Mouse (Mus musculus): Measurements from ENCODE around the gene Vpreb2. TPM values are rescaled to one million over a fixed set of nuclear protein-coding genes. Genes with fewer than 3 reads are reported as not detected.
"Not testable (repeated sequence)": the region's sequence is repeated elsewhere in the genome, so short reads cannot be mapped to it uniquely, and the experiment has no call there.

Vpreb2 gene
- total RNA-seq, 2 experiments from 2014 or later: not detected

DNA sequence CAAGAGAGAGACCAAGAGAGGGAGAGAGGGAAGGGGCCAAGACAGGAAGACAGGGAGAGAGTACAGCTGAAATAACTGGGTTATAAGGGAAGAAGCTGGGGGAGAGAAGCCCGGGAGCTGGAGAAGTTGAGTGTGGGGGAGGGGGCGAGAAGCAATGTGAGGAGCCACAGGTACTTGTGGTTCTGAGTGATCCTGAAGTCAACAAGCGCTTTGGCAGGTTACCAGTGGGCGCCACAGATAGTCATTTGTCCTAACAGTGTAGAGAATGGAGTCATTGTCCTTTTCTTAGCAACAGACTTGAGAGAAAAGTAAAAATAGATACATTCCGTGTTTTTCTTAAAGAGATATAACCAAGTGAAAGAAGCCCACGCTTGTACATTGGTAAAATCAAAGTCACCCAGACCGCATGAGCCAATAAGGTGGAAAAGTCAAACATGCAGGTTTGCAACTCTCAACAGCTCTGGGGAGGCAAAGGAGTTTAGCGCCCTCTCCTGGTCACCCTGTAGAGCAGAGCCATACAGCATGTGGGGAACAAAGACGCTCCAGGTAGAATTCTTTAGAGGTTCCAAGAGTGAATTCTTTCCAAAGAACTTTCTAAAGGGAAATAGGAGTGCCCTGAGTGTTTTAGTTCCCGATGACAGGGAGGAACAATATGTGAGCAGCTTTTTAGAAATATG, 6.4 kb downstream of the Vpreb2 start:
- ATAC-seq (replicated peaks; ENCODE audit: poor library complexity, severe bottlenecking): peak; percentile 73

DNA sequence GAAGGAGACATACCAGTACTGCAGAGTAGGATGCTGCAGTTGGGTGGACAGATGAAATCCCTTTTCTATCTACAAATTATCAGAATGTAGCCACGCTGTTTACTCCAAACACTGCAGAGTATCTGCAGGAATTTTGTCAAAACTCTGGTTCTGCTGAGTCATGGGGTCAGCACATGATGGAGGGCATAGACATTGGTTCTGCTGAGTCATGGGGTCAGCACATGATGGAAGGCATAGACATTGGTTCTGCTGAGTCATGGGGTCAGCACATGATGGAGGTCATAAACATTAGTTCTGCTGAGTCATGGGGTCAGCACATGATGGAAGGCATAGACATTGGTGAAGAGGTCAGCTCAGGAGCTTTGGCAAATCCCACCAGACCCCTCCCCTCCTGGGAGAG, 7.5 kb downstream of the Vpreb2 start:
- ATAC-seq (replicated peaks; ENCODE audit: poor library complexity, severe bottlenecking): no peak

DNA sequence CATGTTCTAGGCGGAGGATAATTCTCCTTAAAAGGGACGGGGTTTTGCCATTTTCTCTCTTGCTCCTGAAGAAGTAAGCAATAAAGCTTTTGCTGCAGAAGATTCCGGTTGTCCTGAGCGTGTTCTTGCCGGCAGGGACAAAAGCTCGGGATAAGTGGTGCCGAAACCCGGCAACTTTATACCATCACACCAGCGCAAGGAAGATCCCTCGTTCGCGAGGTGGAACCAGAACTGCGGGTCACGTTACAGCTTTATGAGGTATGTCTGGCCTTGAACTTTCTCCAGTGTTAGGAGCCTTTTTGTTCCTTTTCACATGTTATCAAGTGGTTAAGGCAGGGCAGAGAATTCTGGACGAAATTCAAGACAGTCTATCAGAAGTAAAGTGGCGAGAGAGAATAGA, 12.1 kb downstream of the Vpreb2 start:
- ATAC-seq (replicated peaks; ENCODE audit: poor library complexity, severe bottlenecking): not testable (repeated sequence)

DNA sequence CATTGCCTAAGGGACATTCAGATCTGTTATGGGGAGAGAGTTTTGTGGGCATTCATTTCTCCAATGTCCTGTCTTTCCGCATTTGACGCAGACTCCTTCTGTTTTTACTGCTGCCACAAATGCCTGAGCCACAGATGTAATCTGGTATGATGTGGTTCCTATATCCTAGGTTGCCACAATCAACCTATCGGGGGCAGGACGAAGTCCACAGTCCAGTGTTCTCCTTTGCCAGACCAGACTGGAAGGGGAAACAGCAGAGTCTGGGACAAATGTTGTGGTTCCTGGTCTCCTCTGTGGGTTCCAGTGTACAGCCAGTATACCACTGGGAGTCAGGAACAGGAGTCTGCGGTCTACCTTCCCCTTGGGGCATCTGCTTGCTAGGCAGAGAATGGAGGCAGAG, 19.4 kb downstream of the Vpreb2 start:
- ATAC-seq (replicated peaks; ENCODE audit: poor library complexity, severe bottlenecking): no peak

DNA sequence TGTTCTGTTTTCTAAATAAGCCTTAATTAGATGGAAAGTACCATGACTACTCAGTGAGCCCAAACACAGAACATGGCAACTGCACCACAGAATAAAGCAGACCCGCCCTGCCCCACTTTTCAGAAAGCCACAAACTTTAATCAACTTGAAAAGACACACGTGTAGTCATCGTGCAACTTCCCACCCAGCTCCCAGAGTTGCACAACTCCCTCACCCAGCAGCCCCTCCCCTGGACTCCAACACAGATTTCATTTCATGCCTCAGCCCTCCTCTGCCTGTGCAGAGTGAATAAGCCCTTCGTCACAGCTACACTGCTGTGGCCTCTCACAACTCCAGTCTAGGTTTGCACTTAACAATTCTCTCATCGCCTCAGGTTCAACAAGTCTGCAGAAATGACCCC, 24.4 kb downstream of the Vpreb2 start:
- peak; percentile 90 for ATAC-seq (replicated peaks; ENCODE audit: poor library complexity, severe bottlenecking)

DNA sequence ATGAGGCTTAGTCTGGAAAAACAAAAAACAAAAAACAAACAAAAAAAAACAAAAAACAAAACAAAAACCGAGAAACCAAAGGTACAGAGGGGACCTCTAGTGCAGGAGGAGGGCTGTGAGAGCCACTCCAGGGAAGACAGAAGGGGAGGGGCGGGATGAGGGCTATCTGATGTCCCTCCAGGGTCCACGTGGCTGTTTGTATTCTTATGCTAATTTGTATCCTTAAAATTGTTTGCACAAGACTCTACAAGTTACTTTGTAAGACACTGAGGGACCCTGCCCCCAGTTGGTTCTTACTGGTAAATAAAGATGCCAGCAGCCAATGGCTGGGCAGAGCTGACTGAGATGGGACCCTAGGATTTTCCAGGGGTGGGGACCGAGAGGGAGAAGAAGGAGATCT, 26.9 kb downstream of the Vpreb2 start:
- no peak for ATAC-seq (replicated peaks; ENCODE audit: poor library complexity, severe bottlenecking)

DNA sequence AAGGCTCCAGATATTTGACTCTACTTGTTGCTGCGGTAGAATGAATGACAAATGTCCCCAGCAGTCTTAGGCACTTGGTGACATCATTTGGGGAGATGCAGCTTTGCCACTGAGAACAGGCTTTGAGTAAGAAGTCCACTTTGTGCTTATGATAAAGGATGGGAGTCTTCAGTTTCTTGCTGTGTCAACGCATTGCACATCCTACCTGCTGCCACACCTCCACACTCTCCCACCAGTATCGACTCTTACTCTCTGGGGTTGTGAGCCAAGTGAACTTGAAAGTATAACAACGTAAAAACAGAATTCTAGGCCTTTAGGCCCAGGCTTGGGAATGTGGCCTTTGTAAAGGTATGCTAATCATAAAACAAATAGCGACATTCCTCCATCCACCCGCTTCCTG, 30.9 kb downstream of the Vpreb2 start:
- ATAC-seq (replicated peaks; ENCODE audit: poor library complexity, severe bottlenecking): no peak

DNA sequence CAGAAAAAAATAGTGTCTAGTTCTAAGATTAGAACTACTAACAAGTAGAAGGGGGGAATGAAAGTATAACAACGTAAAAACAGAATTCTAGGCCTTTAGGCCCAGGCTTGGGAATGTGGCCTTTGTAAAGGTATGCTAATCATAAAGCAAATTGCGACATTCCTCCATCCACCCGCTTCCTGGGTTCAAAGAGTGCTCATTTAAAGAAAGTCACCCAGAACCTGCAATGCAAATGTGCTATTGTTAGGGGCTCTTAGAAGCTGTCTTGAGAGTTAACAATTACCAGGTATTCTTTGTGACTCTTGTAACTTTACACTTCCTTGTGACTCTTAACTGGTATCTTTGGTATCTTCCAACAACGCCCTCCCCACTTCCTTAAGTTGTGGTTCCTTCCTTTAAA, 36.3 kb downstream of the Vpreb2 start:
- ATAC-seq (replicated peaks; ENCODE audit: poor library complexity, severe bottlenecking): not testable (repeated sequence)

DNA sequence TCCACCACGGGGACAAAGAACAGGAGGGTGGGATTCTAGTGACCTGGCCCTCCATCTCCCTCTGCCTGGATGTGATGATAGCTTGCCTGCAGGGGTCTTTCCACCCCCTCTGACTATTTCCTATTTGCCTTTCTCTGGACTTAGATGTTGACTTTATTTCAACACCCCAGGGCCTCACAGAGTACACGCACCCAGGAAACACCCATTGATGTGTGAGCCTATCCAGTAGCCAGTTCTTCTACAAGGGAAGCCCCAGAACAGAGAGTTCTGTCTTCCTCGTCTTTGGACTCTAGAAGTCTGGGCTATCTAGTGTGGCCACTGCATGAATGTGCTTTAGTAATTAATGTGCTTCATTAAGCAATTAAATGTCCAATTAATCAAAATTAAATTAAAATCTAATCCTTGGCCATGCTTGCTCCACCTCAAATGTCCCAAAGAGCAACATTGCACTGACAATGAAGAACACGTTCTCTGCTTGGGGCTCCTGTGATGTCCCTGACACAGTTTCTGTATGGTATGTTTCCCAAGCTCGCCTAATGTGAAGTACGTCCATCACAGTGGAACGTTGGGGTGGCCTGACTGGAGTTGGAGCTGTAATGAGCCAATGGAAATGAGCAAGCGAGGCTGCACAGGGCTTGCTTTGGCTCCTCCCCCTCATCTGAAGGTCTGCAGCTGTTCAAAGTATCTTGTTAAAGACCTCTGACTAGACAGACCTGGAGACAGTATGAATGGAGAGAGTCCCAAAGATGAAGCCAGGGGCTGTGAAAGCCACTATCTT, 42.7 kb downstream of the Vpreb2 start:
- no peak for ATAC-seq (replicated peaks; ENCODE audit: poor library complexity, severe bottlenecking)

DNA sequence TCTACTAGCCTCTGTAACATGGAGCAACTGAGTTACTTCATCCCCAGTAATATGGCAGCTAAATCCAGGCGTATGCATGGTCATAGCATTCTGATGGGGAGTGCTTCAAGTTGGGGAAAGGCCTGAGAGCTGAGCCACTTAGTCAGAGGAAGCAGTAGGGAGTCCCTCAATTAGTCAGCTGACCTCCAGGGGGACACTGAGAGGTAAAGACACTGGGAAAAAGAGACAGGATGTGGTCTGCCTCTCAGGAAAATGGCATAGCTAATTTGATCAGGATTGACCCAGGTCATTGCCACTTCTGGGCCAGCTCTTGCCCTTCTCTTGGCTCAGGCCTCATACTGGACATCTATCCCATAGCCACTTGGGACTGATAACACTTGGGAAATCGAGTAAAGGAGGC, 47.1 kb downstream of the Vpreb2 start:
- no peak for ATAC-seq (replicated peaks; ENCODE audit: poor library complexity, severe bottlenecking)

Other genes starting within 250 kb of the Vpreb2 start
- 59.4 and 61.7 TPM in 2 replicates for gene Med15, start 247.5 kb upstream of the Vpreb2 start, total RNA-seq (2014; fragmentation: Nextera tagmentation)
- gene Med15, start 247.5 kb upstream of the Vpreb2 start, total RNA-seq (2017): 21.3 and 23.7 TPM in 2 replicates
- 16.7 and 20.1 TPM in 2 replicates for gene Klhl22, start 220.8 kb upstream of the Vpreb2 start, total RNA-seq (2014; fragmentation: Nextera tagmentation)
- 13.2 and 24.6 TPM in 2 replicates for gene Klhl22, start 220.8 kb upstream of the Vpreb2 start, total RNA-seq (2017)
- gene Scarf2, start 183.1 kb upstream of the Vpreb2 start, total RNA-seq (2014; fragmentation: Nextera tagmentation): 1.1 TPM in 1 of 2 replicates, not detected in the other
- not detected in 2 replicates for gene Scarf2, start 183.1 kb upstream of the Vpreb2 start, total RNA-seq (2017)
- gene B830017H08Rik, start 147.3 kb upstream of the Vpreb2 start, total RNA-seq (2014; fragmentation: Nextera tagmentation): not detected in 2 replicates
- gene B830017H08Rik, start 147.3 kb upstream of the Vpreb2 start, total RNA-seq (2017): not detected in 2 replicates
- 3.0 and 5.2 TPM in 2 replicates for gene Car15, start 142.1 kb upstream of the Vpreb2 start, total RNA-seq (2014; fragmentation: Nextera tagmentation)
- not detected in 2 replicates for gene Car15, start 142.1 kb upstream of the Vpreb2 start, total RNA-seq (2017)
- gene Gm20518, start 88.8 kb upstream of the Vpreb2 start, total RNA-seq (2014; fragmentation: Nextera tagmentation): 0.06 and 0.69 TPM in 2 replicates
- gene Gm20518, start 88.8 kb upstream of the Vpreb2 start, total RNA-seq (2017): 0.69 TPM in 1 of 2 replicates, not detected in the other
- not detected in 2 replicates for gene Tssk1, start 86.2 kb upstream of the Vpreb2 start, total RNA-seq (2014; fragmentation: Nextera tagmentation)
- gene Tssk1, start 86.2 kb upstream of the Vpreb2 start, total RNA-seq (2017): 0.04 TPM in 1 of 2 replicates, not detected in the other
- 26.6 and 33.0 TPM in 2 replicates for gene Dgcr2, start 81.9 kb upstream of the Vpreb2 start, total RNA-seq (2014; fragmentation: Nextera tagmentation)
- gene Dgcr2, start 81.9 kb upstream of the Vpreb2 start, total RNA-seq (2017): 43.1 and 49.6 TPM in 2 replicates
- gene Tssk2, start 81.8 kb upstream of the Vpreb2 start, total RNA-seq (2014; fragmentation: Nextera tagmentation): not detected in 2 replicates
- not detected in 2 replicates for gene Tssk2, start 81.8 kb upstream of the Vpreb2 start, total RNA-seq (2017)
- 15.3 and 15.7 TPM in 2 replicates for gene Ess2, start 69.1 kb upstream of the Vpreb2 start, total RNA-seq (2014; fragmentation: Nextera tagmentation)
- gene Ess2, start 69.1 kb upstream of the Vpreb2 start, total RNA-seq (2017): 19.6 and 19.7 TPM in 2 replicates
- not detected in 2 replicates for gene Gsc2, start 65.4 kb upstream of the Vpreb2 start, total RNA-seq (2014; fragmentation: Nextera tagmentation)
- gene Gsc2, start 65.4 kb upstream of the Vpreb2 start, total RNA-seq (2017): not detected in 2 replicates
- 32.0 and 36.3 TPM in 2 replicates for gene Slc25a1, start 52.2 kb upstream of the Vpreb2 start, total RNA-seq (2014; fragmentation: Nextera tagmentation)
- gene Slc25a1, start 52.2 kb upstream of the Vpreb2 start, total RNA-seq (2017): 40.6 and 47.9 TPM in 2 replicates
- 22.3 and 53.9 TPM in 2 replicates for gene Dgcr6, start 72.4 kb downstream of the Vpreb2 start, total RNA-seq (2014; fragmentation: Nextera tagmentation)
- gene Dgcr6, start 72.4 kb downstream of the Vpreb2 start, total RNA-seq (2017): 19.7 and 24.1 TPM in 2 replicates
- 30.0 and 39.3 TPM in 2 replicates for gene Prodh, start 109.8 kb downstream of the Vpreb2 start, total RNA-seq (2014; fragmentation: Nextera tagmentation)
- 57.8 and 64.9 TPM in 2 replicates for gene Prodh, start 109.8 kb downstream of the Vpreb2 start, total RNA-seq (2017)
- gene Rtn4r, start 147.2 kb downstream of the Vpreb2 start, total RNA-seq (2014; fragmentation: Nextera tagmentation): 4.5 and 14.7 TPM in 2 replicates
- gene Rtn4r, start 147.2 kb downstream of the Vpreb2 start, total RNA-seq (2017): 2.7 and 2.9 TPM in 2 replicates
- gene Ccdc188, start 237.5 kb downstream of the Vpreb2 start, total RNA-seq (2014; fragmentation: Nextera tagmentation): not detected in 2 replicates
- gene Ccdc188, start 237.5 kb downstream of the Vpreb2 start, total RNA-seq (2017): not detected in 2 replicates